24 mouse cellular contexts compared by ENCODE assay signal in the genomic region with DNA sequence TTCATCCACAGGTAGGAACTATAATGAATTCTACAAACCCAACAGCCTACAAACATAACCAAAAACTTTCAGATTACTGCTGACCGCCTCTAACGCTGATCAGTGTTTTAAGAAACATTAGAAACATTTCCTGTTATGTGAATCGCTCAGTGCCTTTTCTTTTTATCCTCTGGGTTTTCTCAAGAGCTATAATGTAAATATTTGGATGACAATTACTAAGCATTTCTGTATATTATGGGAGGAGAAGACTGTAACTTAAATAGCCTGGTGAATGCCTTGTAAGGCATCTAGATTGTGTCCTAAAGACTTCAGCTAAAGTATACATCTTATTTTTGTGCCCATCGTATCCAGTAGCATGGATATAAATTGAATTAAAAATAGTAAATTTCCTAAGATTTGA.
DNase-seq lines count a peak whose midpoint lies in the region; ATAC-seq and TF ChIP-seq lines count a peak whose summit lies in the region.
"Had no signal": no experiment of that assay in that cellular context is flagged by ENCODE, and none has a peak within 500 bp of the region (broad histone marks: within the 10 kb centered on the region; RNA-seq: fewer than 3 reads in every experiment).

No protein-coding gene starts in this region.

- no peak for TF ChIP-seq CTCF in stomach, postnatal 0 days (IDR thresholded peaks at IDR 0.05; ENCODE audit: low read depth)

- DNase-seq in lung, postnatal 10 days: no peak
- no peak for DNase-seq in stomach, postnatal 0 days (ENCODE audit: low spot score)
- DNase-seq in right cerebral cortex, adult 2 months (ENCODE audit: low spot score in 2 of 2): no peak
- DNase-seq: adrenal gland, adult 2 months; adrenal gland, postnatal 14 days; cerebellum, adult 11 months; cerebellum, adult 2 months; cerebellum, adult 9-11 months; cerebellum, postnatal 25 days; gastrocnemius, postnatal 25 days; heart, adult 18-20 months; heart, postnatal 10 days; heart, postnatal 36 days had no signal

- no peaks in the 10 kb centered on the region for H3K27me3 ChIP-seq in lung, embryonic 15.5 days
- no peaks in the 10 kb centered on the region for H3K27me3 ChIP-seq in stomach, embryonic 14.5 days (ENCODE audit: control insufficient read depth, insufficient read depth, low read length)
- H3K27me3 ChIP-seq in stomach, postnatal 0 days (ENCODE audit: control insufficient read depth, insufficient read depth, low read length): no peaks in the 10 kb centered on the region
- H3K27me3 ChIP-seq in stomach, embryonic 15.5 days (replicated peaks): no peaks in the 10 kb centered on the region
- H3K27me3 ChIP-seq: embryonic facial prominence, embryonic 12.5 days; embryonic facial prominence, embryonic 15.5 days; forebrain, embryonic 15.5 days; heart, embryonic 12.5 days; heart, embryonic 15.5 days; hindbrain, embryonic 13.5 days had no signal

- 0 out of 2 replicates have a peak, but pooled peaks cover 12% of the 10 kb centered on the region for H3K4me1 ChIP-seq in lung, embryonic 15.5 days
- 0 out of 2 replicates have a peak, but pooled peaks cover 3% of the 10 kb centered on the region for H3K4me1 ChIP-seq in stomach, embryonic 14.5 days (ENCODE audit: control insufficient read depth, insufficient read depth, low read length)
- H3K4me1 ChIP-seq in stomach, postnatal 0 days (replicated peaks; ENCODE audit: control insufficient read depth, insufficient read depth): no peaks in the 10 kb centered on the region
- no peaks in the 10 kb centered on the region for H3K4me1 ChIP-seq in stomach, embryonic 15.5 days
- H3K4me1 ChIP-seq: embryonic facial prominence, embryonic 12.5 days; embryonic facial prominence, embryonic 15.5 days; forebrain, embryonic 15.5 days; heart, embryonic 12.5 days; heart, embryonic 15.5 days; hindbrain, embryonic 10.5 days; hindbrain, embryonic 13.5 days had no signal

- H3K4me2 ChIP-seq in lung, embryonic 15.5 days: peak overlapping the region; percentile 7; the same call in 1 of the 2 replicates
- 0 out of 2 replicates have a peak overlapping the region, but pooled peaks have one; percentile 10 for H3K4me2 ChIP-seq in stomach, embryonic 14.5 days (replicated peaks; ENCODE audit: low read depth, low read length)
- no peak overlapping the region for H3K4me2 ChIP-seq in stomach, postnatal 0 days (replicated peaks; ENCODE audit: low read depth)
- peak overlapping the region; percentile 19; the same call in 1 of the 2 replicates for H3K4me2 ChIP-seq in stomach, embryonic 15.5 days
- H3K4me2 ChIP-seq: embryonic facial prominence, embryonic 12.5 days; embryonic facial prominence, embryonic 15.5 days; forebrain, embryonic 15.5 days; heart, embryonic 12.5 days; heart, embryonic 15.5 days; hindbrain, embryonic 13.5 days had no signal

- H3K36me3 ChIP-seq in lung, embryonic 15.5 days: no peaks in the 10 kb centered on the region
- H3K36me3 ChIP-seq in stomach, embryonic 14.5 days (ENCODE audit: control insufficient read depth, insufficient read depth, low read length): no peaks in the 10 kb centered on the region
- H3K36me3 ChIP-seq in stomach, postnatal 0 days (ENCODE audit: control insufficient read depth, insufficient read depth, low read length): no peaks in the 10 kb centered on the region
- no peaks in the 10 kb centered on the region for H3K36me3 ChIP-seq in stomach, embryonic 15.5 days
- H3K36me3 ChIP-seq: embryonic facial prominence, embryonic 12.5 days; embryonic facial prominence, embryonic 15.5 days; forebrain, embryonic 15.5 days; heart, embryonic 12.5 days; heart, embryonic 15.5 days; hindbrain, embryonic 10.5 days; hindbrain, embryonic 13.5 days had no signal

- peak; percentile 39; the same call in 1 of the 2 replicates for ATAC-seq in lung, embryonic 15.5 days (ENCODE audit: borderline replicate concordance, extremely low read depth, low FRiP score, low TSS enrichment)
- no peak for ATAC-seq in stomach, embryonic 14.5 days (ENCODE audit: insufficient number of reproducible peaks, insufficient read depth, low FRiP score, low read depth)
- ATAC-seq in stomach, postnatal 0 days (ENCODE audit: low FRiP score, low TSS enrichment): no peak
- ATAC-seq in stomach, embryonic 15.5 days (ENCODE audit: insufficient read depth, low FRiP score, low read depth): no peak
- ATAC-seq: CD4-positive, CD25-positive, alpha-beta regulatory T cell, adult 4 months; forebrain, embryonic 15.5 days had no signal

- no peak for TF ChIP-seq EP300 in stomach, postnatal 0 days (optimal IDR thresholded peaks at IDR 0.05)

- H3K9ac ChIP-seq in lung, embryonic 15.5 days: no peak overlapping the region
- no peak overlapping the region for H3K9ac ChIP-seq in stomach, embryonic 14.5 days (replicated peaks; ENCODE audit: low read depth, low read length)
- no peak overlapping the region for H3K9ac ChIP-seq in stomach, postnatal 0 days (ENCODE audit: low read length)
- H3K9ac ChIP-seq in stomach, embryonic 15.5 days: no peak overlapping the region
- H3K9ac ChIP-seq: embryonic facial prominence, embryonic 12.5 days; embryonic facial prominence, embryonic 15.5 days; forebrain, embryonic 15.5 days; heart, embryonic 12.5 days; heart, embryonic 15.5 days; hindbrain, embryonic 13.5 days had no signal

- no peak overlapping the region for H3K4me3 ChIP-seq in lung, embryonic 15.5 days
- H3K4me3 ChIP-seq in stomach, embryonic 14.5 days (ENCODE audit: low read depth, low read length): no peak overlapping the region
- H3K4me3 ChIP-seq in stomach, postnatal 0 days (ENCODE audit: low read depth, low read length): no peak overlapping the region
- no peak overlapping the region for H3K4me3 ChIP-seq in stomach, embryonic 15.5 days (replicated peaks)
- H3K4me3 ChIP-seq: embryonic facial prominence, embryonic 12.5 days; embryonic facial prominence, embryonic 15.5 days; forebrain, embryonic 15.5 days; heart, embryonic 12.5 days; heart, embryonic 15.5 days; hindbrain, embryonic 10.5 days; hindbrain, embryonic 13.5 days had no signal

- WGBS in lung, embryonic 15.5 days: 25% methylated on average over 4 of the region's 4 CpGs
- WGBS in stomach, embryonic 14.5 days: 37% methylated on average over 4 of the region's 4 CpGs
- 36% methylated on average over 4 of the region's 4 CpGs for WGBS in stomach, postnatal 0 days
- WGBS in stomach, embryonic 15.5 days: 42% methylated on average over 4 of the region's 4 CpGs

- no peaks in the 10 kb centered on the region for H3K9me3 ChIP-seq in lung, embryonic 15.5 days
- no peaks in the 10 kb centered on the region for H3K9me3 ChIP-seq in stomach, embryonic 14.5 days (ENCODE audit: control insufficient read depth, low read depth, low read length)
- no peaks in the 10 kb centered on the region for H3K9me3 ChIP-seq in stomach, postnatal 0 days (ENCODE audit: control insufficient read depth, low read length)
- no peaks in the 10 kb centered on the region for H3K9me3 ChIP-seq in stomach, embryonic 15.5 days
- H3K9me3 ChIP-seq: embryonic facial prominence, embryonic 12.5 days; embryonic facial prominence, embryonic 15.5 days; forebrain, embryonic 15.5 days; heart, embryonic 12.5 days; heart, embryonic 15.5 days; hindbrain, embryonic 10.5 days; hindbrain, embryonic 13.5 days had no signal

- H3K27ac ChIP-seq in lung, embryonic 15.5 days: peak overlapping the region; percentile 83
- H3K27ac ChIP-seq in stomach, embryonic 14.5 days (ENCODE audit: low read length): peak overlapping the region; percentile 53; the same call in 1 of the 2 replicates
- no peak overlapping the region for H3K27ac ChIP-seq in stomach, postnatal 0 days (replicated peaks)
- peak overlapping the region; percentile 2; the same call in 1 of the 2 replicates for H3K27ac ChIP-seq in stomach, embryonic 15.5 days
- H3K27ac ChIP-seq: embryonic facial prominence, embryonic 12.5 days; embryonic facial prominence, embryonic 15.5 days; forebrain, embryonic 15.5 days; heart, embryonic 15.5 days; hindbrain, embryonic 10.5 days; hindbrain, embryonic 13.5 days had no signal
